Mouse (Mus musculus) granulocyte monocyte progenitor cell, adult 5-6 weeks (primary cell): ENCODE data around the gene Map3k7cl. TPM values are rescaled to one million over a fixed set of nuclear protein-coding genes. Genes with fewer than 3 reads are reported as not detected.

Experiments used
- ATAC-seq: replicated peaks from 2 replicates; pipeline ENCODE4 v1.8.0; 2016; ENCODE audit warnings: mild to moderate bottlenecking, moderate TSS enrichment, inconsistent platforms; ENCODE audit not compliant: poor library complexity, severe bottlenecking
- total RNA-seq, 2 experiments: library from RNA; stranded (forward) in 1 of 2; stranded (reverse) in 1 of 2; fragments of 200-712, 200-1000 nt in 1 of 2; fragments of >200 nt in 1 of 2; fragmentation: Nextera tagmentation in 1 of 2; gene quantifications; 2 replicates each; pipeline ENCODE4 v1.2.3; 2014 to 2017

Map3k7cl gene
- total RNA-seq, 2 experiments from 2014 or later = not detected

GRCm38 (mm10) chr16:87585548-87586262 is 32.6 kb downstream of the Map3k7cl start:
- peak; percentile 91 for ATAC-seq

GRCm38 (mm10) chr16:87587843-87588242 is 34.7 kb downstream of the Map3k7cl start:
- no peak for ATAC-seq

GRCm38 (mm10) chr16:87594145-87594544 is 41.0 kb downstream of the Map3k7cl start:
- peak; percentile 21; the same call in 1 of the 2 replicates for ATAC-seq

- ATAC-seq = no peak
Measured at GRCm38 (mm10) chr16:87595149-87595548, 42.0 kb downstream of the Map3k7cl start.

GRCm38 (mm10) chr16:87602717-87603526 is 49.8 kb downstream of the Map3k7cl start:
- ATAC-seq = no peak

- ATAC-seq = no peak
Measured at GRCm38 (mm10) chr16:87604002-87604401, 50.9 kb downstream of the Map3k7cl start.

- peak; percentile 40 for ATAC-seq
Measured at GRCm38 (mm10) chr16:87604883-87605282, 51.8 kb downstream of the Map3k7cl start.

- peak; percentile 24; the same call in 1 of the 2 replicates for ATAC-seq
Measured at GRCm38 (mm10) chr16:87607383-87607782, 54.3 kb downstream of the Map3k7cl start.

- ATAC-seq = peak; percentile 3; the same call in 1 of the 2 replicates
Measured at GRCm38 (mm10) chr16:87607959-87608358, 54.8 kb downstream of the Map3k7cl start.

- no peak for ATAC-seq
Measured at GRCm38 (mm10) chr16:87610142-87610541, 57.0 kb downstream of the Map3k7cl start.

- no peak for ATAC-seq
Measured at GRCm38 (mm10) chr16:87610556-87611295, 57.6 kb downstream of the Map3k7cl start.

- ATAC-seq = peak; percentile 64
Measured at GRCm38 (mm10) chr16:87611420-87611819, 58.3 kb downstream of the Map3k7cl start.

GRCm38 (mm10) chr16:87612218-87612838 is 59.2 kb downstream of the Map3k7cl start:
- peak; percentile 73 for ATAC-seq

- no peak for ATAC-seq
Measured at GRCm38 (mm10) chr16:87617377-87617776, 64.2 kb downstream of the Map3k7cl start.

- ATAC-seq = no peak
Measured at GRCm38 (mm10) chr16:87621246-87621645, 68.1 kb downstream of the Map3k7cl start.

GRCm38 (mm10) chr16:87623881-87624280 is 70.8 kb downstream of the Map3k7cl start:
- ATAC-seq = no peak

- peak; percentile 61 for ATAC-seq
Measured at GRCm38 (mm10) chr16:87624937-87625336, 71.8 kb downstream of the Map3k7cl start.

GRCm38 (mm10) chr16:87625341-87625740 is 72.2 kb downstream of the Map3k7cl start:
- peak; percentile 98 for ATAC-seq

GRCm38 (mm10) chr16:87625816-87626215 is 72.7 kb downstream of the Map3k7cl start:
- 0 out of 2 replicates have a peak, but pooled peaks have one; percentile 2 for ATAC-seq

GRCm38 (mm10) chr16:87626696-87627095 is 73.6 kb downstream of the Map3k7cl start:
- no peak for ATAC-seq
